Mouse (Mus musculus) kidney, postnatal 36 days (tissue): Measurements from ENCODE around the gene Akip1.

Experiments used
- DNase-seq, 2 experiments: peaks; one replicate each; pipeline ENCODE4 v3.0.0; 2021 to 2022; ENCODE audit warnings: mixed read lengths in 2 of 2

The Akip1 gene

DNA sequence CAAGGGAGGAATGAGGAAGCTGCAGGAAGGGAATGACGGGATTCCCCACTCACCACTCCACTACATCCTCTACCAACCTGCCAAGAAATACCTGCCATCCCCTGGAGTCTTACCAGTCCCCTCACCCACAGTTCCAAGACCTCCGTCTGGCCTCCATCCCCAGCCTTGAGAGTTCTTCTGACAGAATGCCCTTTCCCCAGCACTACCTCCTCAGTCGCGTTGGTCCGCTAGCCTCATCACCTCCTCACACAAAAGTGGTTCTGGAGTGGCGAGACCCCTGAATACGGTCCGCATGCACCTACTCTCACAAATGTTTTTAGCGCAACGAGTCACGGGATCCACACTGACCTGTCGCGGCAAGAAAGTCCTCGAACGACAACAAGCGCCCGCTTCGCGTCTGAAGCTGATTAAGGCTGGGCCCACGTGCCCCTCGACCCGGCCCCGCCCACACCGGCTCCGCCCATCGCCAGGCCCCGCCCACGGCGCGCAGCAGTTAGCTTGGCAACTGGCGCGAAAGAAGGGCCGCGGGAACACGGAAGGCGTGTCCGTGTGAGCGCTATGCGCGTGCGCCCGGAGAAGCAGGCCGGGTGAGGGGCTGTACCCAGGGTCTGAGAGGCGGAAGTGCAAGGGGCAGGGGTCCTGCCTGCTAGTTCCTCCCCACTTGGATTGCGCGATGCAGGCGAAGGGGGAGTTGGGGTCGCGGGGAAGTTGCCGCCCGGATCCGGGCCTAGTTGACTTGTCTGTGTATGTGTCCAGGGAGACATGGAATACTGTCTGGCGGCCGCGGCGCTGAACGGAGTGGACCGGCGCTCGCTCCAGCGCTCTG, at the start of gene Akip1, which contains the start of gene St5:
Gene Akip1, plus strand, starts transcription at position 501 of the 826 bp plus-strand sequence.
Gene St5, minus strand, starts transcription at position 416 of the 826 bp plus-strand sequence.
- peak; percentile 96 to 99 for DNase-seq

GRCm38 (mm10) chr7:109654871-109655270, 48.6 kb upstream of the Akip1 start:
- no peak for DNase-seq

- DNase-seq, result no peak
Observed at GRCm38 (mm10) chr7:109657884-109658283, 45.6 kb upstream of the Akip1 start.

GRCm38 (mm10) chr7:109659278-109659677, 44.2 kb upstream of the Akip1 start:
- no peak for DNase-seq

- no peak for DNase-seq
Observed at GRCm38 (mm10) chr7:109662626-109663025, 40.9 kb upstream of the Akip1 start.

GRCm38 (mm10) chr7:109666664-109667063, 36.8 kb upstream of the Akip1 start:
- DNase-seq, result no peak

DNA sequence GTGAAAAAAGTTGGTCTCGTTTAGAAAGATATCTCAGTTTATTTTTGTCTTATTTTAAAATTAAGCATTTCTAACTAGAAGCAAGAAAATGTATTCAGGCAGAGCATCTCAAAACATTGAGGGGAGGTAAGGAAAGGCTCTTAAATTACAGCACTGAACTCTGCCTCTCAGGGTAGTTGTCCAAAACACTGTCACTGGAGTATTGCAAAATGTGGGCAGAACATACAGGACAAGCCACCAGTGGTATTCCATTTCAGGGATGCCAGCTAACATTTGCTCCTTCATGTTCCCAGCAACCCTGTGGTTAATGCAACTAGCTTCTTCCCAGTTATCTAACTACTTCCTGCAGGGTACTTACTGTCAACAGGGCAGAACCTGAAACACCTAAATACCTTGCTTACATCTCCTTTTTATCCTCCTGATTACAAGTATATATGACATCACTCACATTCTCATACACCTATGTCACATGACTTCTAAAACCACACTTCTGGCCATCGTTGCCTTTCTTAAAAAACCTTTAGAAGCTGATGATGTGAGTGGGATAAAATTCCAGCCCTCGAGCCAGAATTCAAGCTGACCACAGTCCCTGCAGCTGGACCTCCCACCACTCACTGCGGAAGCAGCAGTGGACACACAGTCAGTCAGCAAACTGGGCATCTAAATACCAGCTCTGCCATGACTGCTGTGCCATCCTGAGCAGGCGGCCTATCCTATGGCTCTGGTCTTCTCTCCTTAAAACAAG, 33.9 kb upstream of the Akip1 start:
- DNase-seq, result no peak

DNA sequence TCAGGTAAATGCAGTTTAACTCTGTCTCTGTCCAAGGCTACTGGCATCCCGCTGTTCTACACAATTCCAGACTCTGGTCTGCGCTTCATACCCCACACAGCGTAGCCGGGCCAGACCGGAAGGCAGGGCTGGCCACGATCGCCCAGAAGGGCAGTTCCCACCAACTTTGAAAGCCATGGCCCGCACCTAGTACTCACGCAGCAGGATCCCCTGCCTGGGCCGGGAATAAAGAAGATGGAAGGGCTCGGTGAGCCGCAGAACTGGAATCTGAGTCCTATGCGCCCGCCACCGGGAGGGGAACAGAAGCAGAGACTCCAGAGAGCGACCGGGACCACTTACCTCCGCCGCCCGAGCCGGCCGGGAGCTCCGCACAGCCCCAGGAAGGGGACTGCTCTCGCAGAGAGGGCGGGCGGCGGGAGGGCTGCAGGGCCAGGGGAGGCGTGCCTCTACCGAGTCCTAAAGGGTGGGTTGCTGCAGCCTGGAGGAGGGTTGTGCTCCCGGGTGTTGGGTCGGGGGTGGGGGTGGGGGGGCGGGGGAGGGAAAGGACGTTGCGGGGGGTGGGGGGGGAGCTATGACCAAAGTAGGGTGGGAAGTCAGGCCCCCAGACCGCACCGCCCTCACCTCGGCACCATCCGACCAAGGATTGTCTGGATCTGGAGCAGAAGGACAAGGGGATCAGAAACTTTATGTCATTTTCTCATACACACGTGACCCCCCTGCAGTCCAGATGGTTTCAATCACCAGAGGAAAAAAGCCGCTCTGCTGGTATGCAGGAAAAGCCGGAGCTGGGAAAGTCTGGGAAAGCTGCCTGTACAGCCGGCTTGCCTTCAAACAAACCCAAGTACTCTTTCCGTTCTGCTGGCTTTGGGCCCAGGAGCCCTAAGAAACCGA, 31.7 kb upstream of the Akip1 start:
- peak; percentile 80 to 81 for DNase-seq

GRCm38 (mm10) chr7:109674944-109675628, 28.4 kb upstream of the Akip1 start:
- no peak for DNase-seq

- DNase-seq, result no peak
Observed at GRCm38 (mm10) chr7:109680284-109680683, 23.2 kb upstream of the Akip1 start.

DNA sequence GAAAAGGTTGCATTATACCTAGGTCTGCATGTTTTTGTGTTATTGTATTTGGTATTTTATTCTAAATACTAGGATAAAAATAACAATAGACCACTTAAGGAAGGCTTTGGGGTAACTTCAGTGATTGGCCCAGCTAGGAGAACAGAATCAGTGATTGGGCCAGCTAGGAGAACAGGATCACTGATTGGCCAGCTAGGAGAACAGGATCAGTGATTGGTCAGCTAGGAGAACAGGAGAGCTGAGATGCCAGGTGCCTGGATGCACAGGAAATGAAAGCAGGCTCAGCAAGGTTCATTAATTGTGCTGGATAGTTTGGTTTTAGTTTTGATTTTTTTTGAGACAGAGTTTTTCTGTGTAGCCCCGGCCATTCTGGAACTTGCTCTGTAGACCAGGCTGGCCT, 22.6 kb upstream of the Akip1 start:
- no peak for DNase-seq

DNA sequence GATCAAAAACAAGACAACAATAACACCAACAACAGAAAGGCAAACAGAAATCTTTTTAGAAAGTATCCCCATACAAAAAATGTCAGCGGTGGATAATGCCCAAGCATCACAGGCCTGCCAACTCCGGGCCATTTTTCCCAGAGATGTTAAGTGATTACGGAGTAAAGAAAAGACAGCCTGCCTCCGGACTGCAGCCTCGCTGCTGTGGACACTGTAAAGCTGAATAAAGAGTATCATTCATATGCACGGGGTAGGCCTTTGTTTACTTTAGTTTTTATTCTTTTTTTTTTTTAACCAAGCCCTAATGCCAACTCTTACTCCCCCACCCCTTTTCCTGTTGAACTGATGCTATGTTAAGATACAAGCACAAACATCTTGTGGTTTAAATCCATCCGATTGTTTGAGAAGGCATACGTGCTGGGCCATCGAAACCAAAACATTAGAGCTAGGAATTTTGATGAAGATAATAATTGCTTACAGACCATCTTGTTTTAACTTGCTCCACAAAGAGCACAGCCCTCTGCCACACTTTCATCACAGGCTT, 16.8 kb upstream of the Akip1 start:
- no peak for DNase-seq

DNA sequence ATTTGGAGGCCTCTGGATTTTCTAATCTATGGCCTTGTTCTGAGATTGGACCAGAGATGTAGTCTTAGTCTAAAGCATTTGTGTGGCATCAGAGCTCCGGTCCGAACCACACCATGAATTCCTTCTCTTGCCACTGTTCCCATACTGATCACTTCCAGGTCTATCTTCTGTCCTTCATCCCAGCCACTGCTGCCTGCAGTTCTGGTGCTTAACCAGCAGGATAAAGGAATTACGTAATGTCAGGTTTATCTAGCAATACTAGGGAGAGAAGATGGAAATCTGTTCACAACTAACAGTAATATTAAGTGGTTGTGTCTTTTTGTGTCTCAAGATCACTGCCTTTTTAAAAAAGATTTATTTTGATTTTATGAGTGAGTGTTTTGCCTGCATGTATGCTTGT, 13.4 kb upstream of the Akip1 start:
- DNase-seq, result no peak

- peak; percentile 58 to 60 for DNase-seq
Observed at GRCm38 (mm10) chr7:109690961-109691360, 12.5 kb upstream of the Akip1 start.

- DNase-seq, result no peak
Observed at GRCm38 (mm10) chr7:109694576-109695338, 8.7 kb upstream of the Akip1 start.

- no peak for DNase-seq
Observed at GRCm38 (mm10) chr7:109695339-109695726, 8.2 kb upstream of the Akip1 start.

- DNase-seq, result peak in 1 of 2 experiments; percentile 16
Observed at GRCm38 (mm10) chr7:109700213-109700612, 3.3 kb upstream of the Akip1 start.

GRCm38 (mm10) chr7:109702721-109703120, 769 bp upstream of the Akip1 start:
- DNase-seq, result no peak

GRCm38 (mm10) chr7:109704016-109704377, 507 bp downstream of the Akip1 start:
- DNase-seq, result peak in 1 of 2 experiments; percentile 14

DNA sequence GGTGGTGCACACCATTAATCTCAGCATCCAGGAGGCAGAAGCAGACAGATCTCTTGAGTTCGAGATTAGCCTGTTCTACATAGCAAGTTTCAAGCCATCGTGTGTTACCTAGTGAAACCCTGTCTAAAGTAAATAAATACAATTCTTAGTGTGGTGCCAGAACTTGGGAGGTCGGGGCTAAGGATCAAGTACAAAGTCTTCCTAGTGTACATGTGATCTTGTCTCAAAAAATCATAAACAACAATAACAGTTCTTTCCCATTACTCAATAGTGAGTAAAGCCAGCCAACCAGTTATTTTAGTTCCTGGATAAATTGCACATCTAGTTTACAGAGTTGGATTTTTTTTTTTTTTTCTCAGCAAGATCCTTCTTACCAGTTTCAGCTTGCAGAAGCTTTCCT, 971 bp downstream of the Akip1 start:
- peak in 1 of 2 experiments; percentile 22 for DNase-seq
